Mouse (Mus musculus): ENCODE measurements around the gene Dcst2. TPM values are rescaled to one million over a fixed set of nuclear protein-coding genes. Genes with fewer than 3 reads are reported as not detected.

Dcst2 gene
- total and polyA plus RNA-seq, 2 experiments from 2014 or later: 0.07 TPM; not detected in 1

DNA sequence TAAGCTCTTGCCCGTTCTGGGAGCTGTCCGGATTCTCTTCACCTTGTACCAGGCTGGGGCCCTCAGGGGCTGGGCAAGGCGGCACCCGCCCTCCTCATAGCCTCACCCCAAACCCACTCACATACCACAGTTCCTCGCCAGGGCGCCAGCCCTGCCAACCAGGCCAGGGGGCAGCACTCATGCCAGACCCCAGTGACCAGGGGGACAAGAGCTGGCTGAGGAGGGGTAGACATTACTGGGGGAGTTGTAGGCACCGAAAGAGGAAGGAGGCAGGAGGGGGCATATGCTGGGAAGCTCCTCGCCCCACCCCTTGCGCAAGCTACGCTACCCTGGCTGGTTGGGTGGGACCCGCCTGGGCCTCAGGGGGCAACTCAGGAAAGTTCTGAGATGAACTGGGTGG is 25.9 kb downstream of the Dcst2 start:
- Histone ChIP-seq H3K9me3 (replicated peaks; ENCODE audit: control insufficient read depth, low read length) (no peaks in the 10 kb centered on the region), H3K27me3 (ENCODE audit: control insufficient read depth, insufficient read depth, low read length) (no peaks in the 10 kb centered on the region), H3K36me3 (replicated peaks; ENCODE audit: control insufficient read depth, insufficient read depth, low read length) (no peaks in the 10 kb centered on the region), H3K4me3 (ENCODE audit: low read depth, low read length) (no peak overlapping the region), H3K27ac (ENCODE audit: low read depth) (no peak overlapping the region), H3K4me1 (ENCODE audit: control insufficient read depth, insufficient read depth) (peaks cover 24% of the 10 kb centered on the region), H3K4me2 (ENCODE audit: low read depth, low read length) (no peak overlapping the region), H3K9ac (replicated peaks; ENCODE audit: low read depth, low read length) (no peak overlapping the region)
- DNase-seq (ENCODE audit: low spot score) (no peak), ATAC-seq (ENCODE audit: insufficient read depth, low read depth) (no peak)
- TF ChIP-seq CTCF (IDR thresholded peaks at IDR 0.05; ENCODE audit: low read depth) (no peak), EP300 (IDR thresholded peaks at IDR 0.05; ENCODE audit: low read depth) (no peak)
- WGBS: 93% methylated on average over 11 of the region's 11 CpGs

DNA sequence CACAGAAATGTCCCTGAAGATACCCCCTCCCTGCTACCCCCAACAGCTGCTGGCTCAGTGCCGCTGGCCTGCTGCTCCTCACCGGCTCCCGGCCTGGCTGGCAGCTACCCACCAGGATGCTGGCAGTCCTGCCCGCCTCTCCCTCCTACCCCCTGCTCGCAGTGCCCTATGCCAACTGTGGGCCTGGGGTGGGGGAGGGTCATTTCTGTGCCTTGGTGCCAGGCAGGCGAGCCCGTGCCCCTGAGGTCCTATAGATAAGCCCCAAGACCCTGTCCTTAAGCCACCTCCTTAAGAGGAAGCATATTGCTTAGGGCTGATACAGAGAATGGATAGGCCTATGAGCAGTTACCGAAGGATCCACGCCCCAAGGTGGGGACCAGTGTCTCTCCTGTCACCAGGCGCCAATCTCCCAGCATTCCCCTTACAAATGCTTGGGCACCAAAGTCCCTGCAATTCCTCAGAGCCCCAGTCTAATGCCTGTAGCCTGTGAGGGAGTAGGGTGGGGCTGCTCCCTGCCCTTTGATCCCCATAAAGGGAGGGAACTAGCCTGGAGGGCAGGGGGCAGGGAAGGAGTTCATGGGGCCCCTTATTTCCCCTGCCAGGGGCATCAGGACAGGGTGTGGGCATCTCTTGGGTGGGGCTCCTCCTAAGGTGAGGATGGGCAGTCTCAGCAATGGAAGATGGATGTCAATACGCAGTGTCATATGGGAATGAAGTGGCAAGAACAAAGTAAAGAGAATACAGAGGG is 26.5 kb downstream of the Dcst2 start:
- no peak overlapping the region for H3K27ac ChIP-seq (ENCODE audit: low read depth)

DNA sequence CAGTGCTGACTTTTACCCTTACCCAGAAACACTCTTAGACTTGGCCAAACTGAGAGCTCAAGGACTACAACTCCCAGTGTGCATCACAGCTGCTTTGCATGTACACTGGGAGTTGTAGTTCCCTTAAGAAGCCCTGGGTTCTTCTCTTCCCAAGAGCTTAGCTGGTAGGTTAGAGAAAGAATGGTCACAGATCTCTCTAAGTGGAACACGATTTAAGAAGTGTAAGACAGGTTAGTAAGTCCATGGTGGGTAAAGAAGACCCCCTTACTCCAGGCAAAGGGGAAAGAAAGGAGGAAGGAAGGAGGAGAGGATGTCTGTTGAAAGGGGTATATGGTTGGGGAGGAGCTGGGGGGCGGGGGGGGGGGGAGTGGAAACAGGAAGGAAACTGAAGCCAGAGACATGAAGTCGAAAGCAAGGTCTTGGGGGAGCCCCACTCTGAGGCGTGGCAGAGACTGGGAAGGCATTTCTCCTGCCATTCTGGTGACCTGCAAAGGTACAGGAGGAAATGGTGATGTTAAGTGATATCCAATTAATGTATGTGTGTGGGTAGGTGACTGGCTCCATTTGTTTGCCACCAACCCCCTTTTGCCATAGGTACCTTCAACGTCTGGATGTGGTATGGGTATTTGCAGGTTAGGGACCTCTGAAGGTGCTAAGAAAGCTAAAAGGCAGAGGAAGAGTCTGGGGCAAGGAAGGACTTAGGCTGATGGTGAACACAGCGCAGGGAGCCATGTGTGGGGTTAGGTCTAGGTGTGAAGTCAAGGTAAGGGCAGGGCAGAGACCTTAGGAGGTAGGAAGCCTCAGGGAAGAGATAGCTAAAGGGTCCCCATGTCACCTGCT is 27.3 kb downstream of the Dcst2 start:
- H3K4me1 ChIP-seq (ENCODE audit: control insufficient read depth, insufficient read depth): peaks cover 24% of the 10 kb centered on the region

More for the DNA sequence above, 26.5 kb downstream of the Dcst2 start:
- ATAC-seq (ENCODE audit: insufficient read depth, low read depth): no peak
- Histone ChIP-seq H3K9ac (replicated peaks; ENCODE audit: low read depth, low read length) (no peak overlapping the region), H3K4me1 (ENCODE audit: control insufficient read depth, insufficient read depth) (peaks cover 24% of the 10 kb centered on the region), H3K4me3 (ENCODE audit: low read depth, low read length) (no peak overlapping the region), H3K27me3 (ENCODE audit: control insufficient read depth, insufficient read depth, low read length) (no peaks in the 10 kb centered on the region), H3K36me3 (replicated peaks; ENCODE audit: control insufficient read depth, insufficient read depth, low read length) (no peaks in the 10 kb centered on the region), H3K9me3 (replicated peaks; ENCODE audit: control insufficient read depth, low read length) (no peaks in the 10 kb centered on the region), H3K4me2 (ENCODE audit: low read depth, low read length) (no peak overlapping the region)
- TF ChIP-seq EP300 (IDR thresholded peaks at IDR 0.05; ENCODE audit: low read depth) (no peak), CTCF (IDR thresholded peaks at IDR 0.05; ENCODE audit: low read depth) (no peak)
- 71% methylated on average over 11 of the region's 11 CpGs for WGBS
- DNase-seq (ENCODE audit: low spot score): no peak

DNA sequence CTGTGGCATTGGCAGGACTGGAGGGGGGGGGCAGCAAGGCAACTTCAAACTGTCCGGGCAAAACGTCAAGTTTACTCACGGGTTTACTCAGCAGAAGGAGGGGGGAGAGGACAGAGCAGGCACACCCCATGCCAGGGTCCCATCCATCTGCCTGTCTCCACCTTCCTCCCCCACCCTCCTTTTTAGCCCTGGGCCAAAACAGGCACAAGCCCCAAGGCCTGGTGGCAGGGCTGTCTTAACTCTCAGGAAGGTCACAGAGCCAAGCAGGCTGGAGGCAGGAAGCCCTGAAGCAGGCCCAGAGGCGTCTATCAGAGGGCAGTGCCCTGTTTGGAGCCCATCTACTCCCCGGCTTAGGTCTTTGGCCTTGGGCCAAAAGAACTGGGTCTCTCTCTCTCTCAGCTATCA is 28.3 kb downstream of the Dcst2 start:
- Histone ChIP-seq H3K36me3 (replicated peaks; ENCODE audit: control insufficient read depth, insufficient read depth, low read length) (no peaks in the 10 kb centered on the region), H3K4me1 (ENCODE audit: control insufficient read depth, insufficient read depth) (peaks cover 26% of the 10 kb centered on the region), H3K27me3 (ENCODE audit: control insufficient read depth, insufficient read depth, low read length) (no peaks in the 10 kb centered on the region), H3K27ac (ENCODE audit: low read depth) (peak overlapping the region; percentile 84), H3K9me3 (replicated peaks; ENCODE audit: control insufficient read depth, low read length) (no peaks in the 10 kb centered on the region), H3K9ac (replicated peaks; ENCODE audit: low read depth, low read length) (no peak overlapping the region), H3K4me3 (ENCODE audit: low read depth, low read length) (no peak overlapping the region), H3K4me2 (ENCODE audit: low read depth, low read length) (peak overlapping the region; percentile 100)
- 26% methylated on average over 5 of the region's 5 CpGs for WGBS
- DNase-seq (ENCODE audit: low spot score): no peak
- TF ChIP-seq CTCF (IDR thresholded peaks at IDR 0.05; ENCODE audit: low read depth) (no peak), EP300 (IDR thresholded peaks at IDR 0.05; ENCODE audit: low read depth) (no peak)
- no peak for ATAC-seq (ENCODE audit: insufficient read depth, low read depth)

More for the DNA sequence above, 27.3 kb downstream of the Dcst2 start:
- Histone ChIP-seq H3K9ac (replicated peaks; ENCODE audit: low read depth, low read length) (no peak overlapping the region), H3K27ac (ENCODE audit: low read depth) (no peak overlapping the region), H3K4me3 (ENCODE audit: low read depth, low read length) (no peak overlapping the region), H3K9me3 (replicated peaks; ENCODE audit: control insufficient read depth, low read length) (no peaks in the 10 kb centered on the region), H3K36me3 (replicated peaks; ENCODE audit: control insufficient read depth, insufficient read depth, low read length) (no peaks in the 10 kb centered on the region), H3K27me3 (ENCODE audit: control insufficient read depth, insufficient read depth, low read length) (no peaks in the 10 kb centered on the region), H3K4me2 (ENCODE audit: low read depth, low read length) (no peak overlapping the region)
- DNase-seq (ENCODE audit: low spot score) (peak; percentile 41), ATAC-seq (ENCODE audit: insufficient read depth, low read depth) (no peak)
- no peak for TF ChIP-seq CTCF (IDR thresholded peaks at IDR 0.05; ENCODE audit: low read depth)
- TF ChIP-seq EP300 (IDR thresholded peaks at IDR 0.05; ENCODE audit: low read depth): no peak
- 61% methylated on average over 6 of the region's 6 CpGs for WGBS

DNA sequence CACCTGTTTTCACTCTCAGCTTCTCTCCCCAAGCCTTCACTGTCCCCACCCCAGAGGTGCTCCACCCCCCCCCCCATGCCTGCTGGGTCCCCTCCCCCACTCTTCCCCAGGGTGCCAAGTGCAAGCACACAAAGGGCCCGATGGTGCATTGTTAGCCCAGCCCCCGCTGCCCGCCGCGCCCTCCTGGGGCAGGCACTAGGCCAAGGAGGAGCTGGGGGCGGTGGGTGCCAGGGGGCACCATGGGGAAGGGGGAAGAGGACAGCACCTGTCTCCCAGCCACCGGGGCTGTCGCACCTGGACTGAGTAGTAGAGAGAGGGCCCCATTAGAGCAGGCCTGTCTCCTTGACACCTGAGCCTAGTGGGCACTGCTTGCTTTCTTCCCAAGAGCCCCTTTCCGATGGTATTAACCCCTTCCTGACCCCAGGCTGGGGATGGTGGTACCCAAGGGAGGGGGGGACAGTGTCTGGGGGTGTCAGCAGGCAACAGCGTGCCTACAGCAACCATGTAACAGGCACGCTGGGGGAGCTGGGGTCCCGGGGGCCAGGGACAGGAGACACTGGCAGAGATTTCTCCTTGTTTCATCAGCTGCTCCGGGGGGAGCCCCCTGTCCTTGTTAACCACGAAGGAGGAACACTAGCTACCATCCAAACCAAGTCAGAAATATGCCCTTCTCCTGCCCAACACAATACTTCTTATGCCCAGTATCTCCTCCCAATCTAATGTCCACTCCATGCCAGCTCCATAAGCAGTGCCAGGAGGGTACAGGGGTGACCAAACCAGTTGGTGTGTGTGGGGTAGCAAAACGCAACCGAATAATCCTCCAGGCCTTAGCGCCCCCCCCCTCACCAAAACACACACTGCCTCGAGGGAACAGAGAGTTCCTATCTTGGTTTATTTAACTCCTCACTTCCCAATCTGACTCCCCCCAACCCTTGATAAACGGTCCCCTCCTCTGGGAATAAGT is 29.2 kb downstream of the Dcst2 start:
- Histone ChIP-seq H3K4me2 (ENCODE audit: low read depth, low read length) (peak overlapping the region; percentile 100), H3K9ac (replicated peaks; ENCODE audit: low read depth, low read length) (peak overlapping the region; percentile 69), H3K36me3 (replicated peaks; ENCODE audit: control insufficient read depth, insufficient read depth, low read length) (no peaks in the 10 kb centered on the region), H3K27me3 (ENCODE audit: control insufficient read depth, insufficient read depth, low read length) (no peaks in the 10 kb centered on the region), H3K27ac (ENCODE audit: low read depth) (peak overlapping the region; percentile 84), H3K9me3 (replicated peaks; ENCODE audit: control insufficient read depth, low read length) (no peaks in the 10 kb centered on the region), H3K4me3 (ENCODE audit: low read depth, low read length) (peak overlapping the region; percentile 78), H3K4me1 (ENCODE audit: control insufficient read depth, insufficient read depth) (peaks cover 34% of the 10 kb centered on the region)
- TF ChIP-seq CTCF (IDR thresholded peaks at IDR 0.05; ENCODE audit: low read depth): no peak
- no peak for TF ChIP-seq EP300 (IDR thresholded peaks at IDR 0.05; ENCODE audit: low read depth)
- 22% methylated on average over 18 of the region's 19 CpGs for WGBS
- no peak for DNase-seq (ENCODE audit: low spot score)
- no peak for ATAC-seq (ENCODE audit: insufficient read depth, low read depth)

Data from heart, postnatal 0 days (tissue).